Comparison of ENCODE assay signal across 15 mouse cellular contexts in genomic region chr1:160246844-160247243, GRCm38 (mm10). TPM values are rescaled to one million over a fixed set of nuclear protein-coding genes. Genes with fewer than 3 reads are reported as not detected.
DNase-seq lines count a peak whose midpoint lies in the region; ATAC-seq and TF ChIP-seq lines count a peak whose summit lies in the region.
"Had no signal": no experiment of that assay in that cellular context is flagged by ENCODE, and none has a peak within 500 bp of the region (broad histone marks: within the 10 kb centered on the region; RNA-seq: fewer than 3 reads in every experiment).

No protein-coding gene starts in this region.

- H3K9ac ChIP-seq in heart, embryonic 16.5 days (ENCODE audit: low read length), result no peak overlapping the region
- H3K9ac ChIP-seq in CH12.LX (ENCODE audit: insufficient read depth, low read depth), result peak overlapping the region; percentile 45
- no peak overlapping the region for H3K9ac ChIP-seq in hindbrain, embryonic 13.5 days
- H3K9ac ChIP-seq: midbrain, embryonic 13.5 days; neural tube, embryonic 12.5 days had no signal

- dilution Hi-C loops in CH12.LX (cut with MboI; ENCODE audit: extremely low pct_ligation_motif_present, extremely low pct_unique_long_range_greater_than_20kb, low sequenced_read_pairs), result no loop called here

- no peak for TF ChIP-seq RAD21 in CH12.LX (IDR thresholded peaks at IDR 0.05; ENCODE audit: low read depth, low read length)

- TF ChIP-seq POLR2A in lung, adult 2 months (IDR thresholded peaks at IDR 0.05; ENCODE audit: borderline replicate concordance, extremely low read depth, low read depth, low read length), result no peak
- TF ChIP-seq POLR2A in CH12.LX (IDR thresholded peaks at IDR 0.05; ENCODE audit: low read depth, low read length), result no peak; the same call in 1 of the 2 replicates

- no peaks in the 10 kb centered on the region for H3K36me3 ChIP-seq in heart, embryonic 16.5 days (ENCODE audit: control insufficient read depth, insufficient read depth)
- H3K36me3 ChIP-seq in CH12.LX (replicated peaks in 1 of 2; ENCODE audit: control insufficient read depth in 1 of 2, insufficient read depth in 1 of 2, low read length in 1 of 2), result peaks cover 0 to 8% of the 10 kb centered on the region in 2 experiments
- no peaks in the 10 kb centered on the region for H3K36me3 ChIP-seq in hindbrain, embryonic 13.5 days
- H3K36me3 ChIP-seq: heart, embryonic 10.5 days; midbrain, embryonic 13.5 days; neural tube, embryonic 12.5 days had no signal

- peaks cover 27% of the 10 kb centered on the region for H3K4me1 ChIP-seq in heart, embryonic 16.5 days (ENCODE audit: control insufficient read depth, insufficient read depth, low read length)
- H3K4me1 ChIP-seq in lung, adult 2 months (ENCODE audit: control insufficient read depth, insufficient read depth, low read length), result no peaks in the 10 kb centered on the region
- peaks cover 2 to 76% of the 10 kb centered on the region in 2 experiments; a peak in 3 of 4 replicates for H3K4me1 ChIP-seq in CH12.LX (ENCODE audit: control insufficient read depth in 1 of 2, insufficient read depth in 2 of 2)
- no peaks in the 10 kb centered on the region for H3K4me1 ChIP-seq in hindbrain, embryonic 13.5 days (replicated peaks)
- H3K4me1 ChIP-seq: midbrain, embryonic 13.5 days; neural tube, embryonic 12.5 days had no signal

- intact Hi-C loops in heart, postnatal 10 days (cut with DNase I), result no loop called here

- no peaks in the 10 kb centered on the region for H3K27me3 ChIP-seq in heart, embryonic 16.5 days (ENCODE audit: control insufficient read depth, insufficient read depth, low read length)
- no peaks in the 10 kb centered on the region for H3K27me3 ChIP-seq in CH12.LX (replicated peaks)
- H3K27me3 ChIP-seq in hindbrain, embryonic 13.5 days, result no peaks in the 10 kb centered on the region
- H3K27me3 ChIP-seq: midbrain, embryonic 13.5 days; neural tube, embryonic 12.5 days had no signal

- no peaks in the 10 kb centered on the region for H3K9me3 ChIP-seq in heart, embryonic 16.5 days (replicated peaks; ENCODE audit: control insufficient read depth, low read length)
- H3K9me3 ChIP-seq in CH12.LX (replicated peaks; ENCODE audit: low read length), result no peaks in the 10 kb centered on the region
- H3K9me3 ChIP-seq in hindbrain, embryonic 13.5 days, result no peaks in the 10 kb centered on the region
- H3K9me3 ChIP-seq: heart, embryonic 10.5 days; midbrain, embryonic 13.5 days; neural tube, embryonic 12.5 days had no signal

- H3K4me3 ChIP-seq in heart, embryonic 16.5 days (ENCODE audit: low read length), result no peak overlapping the region
- no peak overlapping the region for H3K4me3 ChIP-seq in lung, adult 2 months (replicated peaks; ENCODE audit: extremely low read depth, low read depth, low read length)
- H3K4me3 ChIP-seq in CH12.LX (replicated peaks in 1 of 3; ENCODE audit: low read depth in 2 of 3, low read length in 2 of 3, poor library complexity in 1 of 3), result peak overlapping the region; percentile 31 to 41 (median 38)
- no peak overlapping the region for H3K4me3 ChIP-seq in hindbrain, embryonic 13.5 days
- H3K4me3 ChIP-seq: gastrocnemius, adult 2 months; heart, embryonic 10.5 days; midbrain, embryonic 13.5 days; neural tube, embryonic 12.5 days had no signal

- in situ Hi-C loops in CH12.LX (cut with MboI; ENCODE audit: low pct_ligation_motif_present, low pct_unique_long_range_greater_than_20kb, low sequenced_read_pairs), result loop anchor here (10.0 kb wide), 1 partner anchor 128 kb away; no protein-coding TSS in a partner anchor

- 39% methylated on average over 4 of the region's 4 CpGs for WGBS in heart, embryonic 16.5 days
- WGBS in lung, adult 2 months, result 58% methylated on average over 4 of the region's 4 CpGs
- WGBS in hindbrain, embryonic 13.5 days, result 86% methylated on average over 4 of the region's 4 CpGs

- H3K4me2 ChIP-seq in heart, embryonic 16.5 days (ENCODE audit: low read depth, low read length), result no peak overlapping the region
- H3K4me2 ChIP-seq in CH12.LX (ENCODE audit: insufficient read depth, low read depth, poor library complexity, severe bottlenecking), result peak overlapping the region; percentile 92
- H3K4me2 ChIP-seq in hindbrain, embryonic 13.5 days, result no peak overlapping the region
- H3K4me2 ChIP-seq: midbrain, embryonic 13.5 days; neural tube, embryonic 12.5 days had no signal

- ATAC-seq in heart, embryonic 16.5 days (replicated peaks; ENCODE audit: extremely low read depth, insufficient read depth, low FRiP score), result peak; percentile 44; the same call in 1 of the 2 replicates
- ATAC-seq in megakaryocyte progenitor cell, adult 5-6 weeks (replicated peaks; ENCODE audit: poor library complexity), result peak; percentile 49
- no peak for ATAC-seq in frontal cortex, adult (ENCODE audit: low TSS enrichment)
- ATAC-seq in hindbrain, embryonic 13.5 days (ENCODE audit: low FRiP score), result no peak
- ATAC-seq: lung, postnatal 0 days; midbrain, embryonic 13.5 days had no signal

- H3K27ac ChIP-seq in heart, embryonic 16.5 days (ENCODE audit: low read length), result peak overlapping the region; percentile 24; the same call in 1 of the 2 replicates
- H3K27ac ChIP-seq in CH12.LX (ENCODE audit: insufficient read depth, low read depth), result peak overlapping the region; percentile 71
- no peak overlapping the region for H3K27ac ChIP-seq in hindbrain, embryonic 13.5 days
- H3K27ac ChIP-seq: gastrocnemius, adult 2 months; heart, embryonic 10.5 days; midbrain, embryonic 13.5 days; neural tube, embryonic 12.5 days had no signal

- peaks cover 30% of the 10 kb centered on the region for H3K79me2 ChIP-seq in CH12.LX (replicated peaks; ENCODE audit: control insufficient read depth, extremely low read depth, insufficient read depth, poor library complexity, severe bottlenecking)

- TF ChIP-seq EP300 in CH12.LX (IDR thresholded peaks at IDR 0.05; ENCODE audit: low read length), result peak; percentile 67; the same call in 1 of the 2 replicates

- no peak for TF ChIP-seq CTCF in lung, adult 2 months (IDR thresholded peaks at IDR 0.05; ENCODE audit: insufficient read depth, low read length)
- no peak for TF ChIP-seq CTCF in CH12.LX (conservative IDR thresholded peaks at IDR 0.05 in 1 of 2, IDR thresholded peaks at IDR 0.05 in 1 of 2; ENCODE audit: low read depth in 2 of 2, low read length in 2 of 2)

- no peak for DNase-seq in heart, postnatal 10 days
- DNase-seq in lung, postnatal 36 days, result peak; percentile 39
- no peak for DNase-seq in lung, adult 2 months
- peak; percentile 52 for DNase-seq in CH12.LX (ENCODE audit: extremely low read depth)
- DNase-seq: cerebellum, postnatal 25 days; gastrocnemius, adult 2 months; kidney, postnatal 25 days had no signal

TF ChIP-seq in CH12.LX, 34 proteins besides CTCF, POLR2A, EP300 and RAD21 (continues in another document):
- TF ChIP-seq HCFC1 (IDR thresholded peaks at IDR 0.05; ENCODE audit: low read depth, low read length) (no peak), USF1 (IDR thresholded peaks at IDR 0.05; ENCODE audit: low read depth, low read length) (no peak), NELFE (IDR thresholded peaks at IDR 0.05; ENCODE audit: low read depth, low read length) (no peak), UBTF (IDR thresholded peaks at IDR 0.05; ENCODE audit: low read depth, low read length) (no peak), ZKSCAN1 (IDR thresholded peaks at IDR 0.05; ENCODE audit: borderline replicate concordance, low read depth, low read length) (no peak), MAFK (IDR thresholded peaks at IDR 0.05; ENCODE audit: insufficient replicate concordance, low read length) (0 out of 2 replicates have a peak, but pooled peaks have one; percentile 54), JUN (IDR thresholded peaks at IDR 0.05; ENCODE audit: insufficient read depth, low read depth, low read length) (no peak), TCF12 (IDR thresholded peaks at IDR 0.05; ENCODE audit: low read depth, low read length) (peak; percentile 48; the same call in 1 of the 2 replicates), ETS1 (conservative IDR thresholded peaks at IDR 0.05; ENCODE audit: low read depth, low read length) (peak; percentile 39; the same call in 1 of the 2 replicates), MYC (IDR thresholded peaks at IDR 0.05; ENCODE audit: low read depth, low read length) (no peak), NRF1 (IDR thresholded peaks at IDR 0.05; ENCODE audit: low read depth, low read length) (0 out of 2 replicates have a peak, but pooled peaks have one; percentile 18), POLR2AphosphoS2 (IDR thresholded peaks at IDR 0.05; ENCODE audit: low read depth, low read length) (no peak), ZMIZ1 (IDR thresholded peaks at IDR 0.05; ENCODE audit: low read depth, low read length) (no peak), CHD2 (IDR thresholded peaks at IDR 0.05; ENCODE audit: low read length) (no peak), USF2 (conservative IDR thresholded peaks at IDR 0.05; ENCODE audit: low read depth, low read length) (no peak), MEF2A (IDR thresholded peaks at IDR 0.05; ENCODE audit: borderline replicate concordance, low read depth, low read length) (no peak; the same call in 1 of the 2 replicates), E2F4 (IDR thresholded peaks at IDR 0.05; ENCODE audit: insufficient replicate concordance, low read depth, low read length) (no peak), RCOR1 (conservative IDR thresholded peaks at IDR 0.05; ENCODE audit: low read depth, low read length) (peak; percentile 62; the same call in 1 of the 2 replicates), PAX5 (IDR thresholded peaks at IDR 0.05; ENCODE audit: low read length) (no peak)

RNA-seq across cellular contexts. Expression of gene Cacybp, which starts 34.2 kb away (rescaled TPM):
- 146 and 196 TPM in 2 replicates for polyA plus RNA-seq in heart, embryonic 16.5 days (2015; fragmentation: Nextera tagmentation; extraction: Ambion mirVana)
- total RNA-seq in heart, postnatal 10 days (2021), result 10 to 100 TPM; 60.5 to 62.1 TPM
- polyA plus RNA-seq in lung, adult 2 months (2012; rRNA removed), result 4.9 and 5.7 TPM in 2 replicates
- total RNA-seq in CH12.LX (2012; rRNA removed), result 130 and 174 TPM in 2 replicates
- 390 and 459 TPM in 2 replicates for total RNA-seq in CH12.LX (2014; rRNA removed)
- polyA plus RNA-seq in CH12.LX (2012; ENCODE audit: insufficient read length, low read depth), result 357 and 459 TPM in 2 replicates
- 338 and 369 TPM in 2 replicates for total RNA-seq in megakaryocyte progenitor cell, adult 5-6 weeks (2015)
- 281 and 317 TPM in 2 replicates for total RNA-seq in megakaryocyte progenitor cell, adult 5-6 weeks (2017)
- polyA plus RNA-seq in hindbrain, embryonic 13.5 days (2015; fragmentation: Nextera tagmentation; extraction: Ambion mirVana), result 263 and 271 TPM in 2 replicates

RNA-seq across cellular contexts. Expression of gene Mrps14, which starts 51.8 kb away (rescaled TPM):
- 201 and 210 TPM in 2 replicates for polyA plus RNA-seq in heart, embryonic 16.5 days (2015; fragmentation: Nextera tagmentation; extraction: Ambion mirVana)
- total RNA-seq in heart, postnatal 10 days (2021), result 10 to 100 TPM; 96.6 to 98.2 TPM
- polyA plus RNA-seq in lung, adult 2 months (2012; rRNA removed), result 11.8 and 18.0 TPM in 2 replicates
- total RNA-seq in CH12.LX (2012; rRNA removed) (103 and 107 TPM in 2 replicates), CH12.LX (2014; rRNA removed) (142 and 147 TPM in 2 replicates)
- 103 and 106 TPM in 2 replicates for polyA plus RNA-seq in CH12.LX (2012; ENCODE audit: insufficient read length, low read depth)
- 198 and 201 TPM in 2 replicates for total RNA-seq in megakaryocyte progenitor cell, adult 5-6 weeks (2015)
- 151 and 173 TPM in 2 replicates for total RNA-seq in megakaryocyte progenitor cell, adult 5-6 weeks (2017)
- 162 and 168 TPM in 2 replicates for polyA plus RNA-seq in hindbrain, embryonic 13.5 days (2015; fragmentation: Nextera tagmentation; extraction: Ambion mirVana)

Comparison
In these comparisons a context has a peak if more than half of its experiments do, and no peak if none do; other contexts are left out.
1. DNase-seq: peak in lung, postnatal 36 days (single experiment) and CH12.LX (single experiment); none in heart, postnatal 10 days (0 of 2) and lung, adult 2 months (single experiment).
2. ATAC-seq: peak in heart, embryonic 16.5 days (single experiment) and megakaryocyte progenitor cell, adult 5-6 weeks (single experiment); none in frontal cortex, adult (single experiment) and hindbrain, embryonic 13.5 days (single experiment).
3. H3K4me3 ChIP-seq: peak in CH12.LX (3 of 3); none in heart, embryonic 16.5 days (single experiment), lung, adult 2 months (single experiment) and hindbrain, embryonic 13.5 days (single experiment).
4. RNA of gene Cacybp, which starts 34.2 kb away (polyA plus RNA-seq): 357 to 459 TPM in CH12.LX, 263 to 271 TPM in hindbrain, embryonic 13.5 days and 146 to 196 TPM in heart, embryonic 16.5 days; 4.9 to 5.7 TPM in lung, adult 2 months; every median in the first group is over 10 times any median in the second.